Mouse (Mus musculus): ENCODE results near the gene Tra2a.
"Not testable (repeated sequence)": the region's sequence is repeated elsewhere in the genome, so short reads cannot be mapped to it uniquely, and the experiment has no call there.

GRCm38 (mm10) chr6:49264446-49264845 lies 613 bp upstream of the Tra2a start:
- TF ChIP-seq POLR2A (IDR thresholded peaks at IDR 0.05; ENCODE audit: low read depth, low read length); CTCF (IDR thresholded peaks at IDR 0.05; ENCODE audit: extremely low read depth, insufficient read length, insufficient replicate concordance, low read depth, low read length): not testable (repeated sequence)
